Mouse (Mus musculus) olfactory bulb, adult 2 months (tissue): Measurements from ENCODE around the gene Slc7a14. TPM values are rescaled to one million over a fixed set of nuclear protein-coding genes. Genes with fewer than 3 reads are reported as not detected.

Experiments used
- H3K27ac ChIP-seq: fragments of 200-500 bp; 2 replicates; pipeline ENCODE4 v1.5.1; 2012; ENCODE audit warnings: low read depth, low read length; ENCODE audit not compliant: insufficient read depth
- H3K4me1 ChIP-seq: fragments of 200-500 bp; 2 replicates; pipeline ENCODE4 v1.6.1; 2012; ENCODE audit warnings: low read length; ENCODE audit not compliant: control insufficient read depth, insufficient read depth
- H3K4me3 ChIP-seq: fragments of 200-500 bp; 2 replicates; pipeline ENCODE4 v1.5.1; 2012; ENCODE audit warnings: mild to moderate bottlenecking, low read depth, low read length, moderate library complexity; ENCODE audit not compliant: insufficient read depth
- CTCF ChIP-seq: fragments of 200-500 bp; IDR thresholded peaks from 2 replicates; pipeline ENCODE4 v1.5.1; 2012; ENCODE audit warnings: low read depth, mild to moderate bottlenecking, low read length, moderate library complexity; ENCODE audit not compliant: insufficient read depth
- POLR2A ChIP-seq: fragments of 200-500 bp; IDR thresholded peaks from 2 replicates; pipeline ENCODE4 v1.6.1; 2012; ENCODE audit warnings: mild to moderate bottlenecking, low read depth, low read length, moderate library complexity; ENCODE audit not compliant: insufficient read depth
- WGBS: fragments of 180-500 bp; shearing (Covaris S2); methylation state at CpG from one replicate; pipeline ENCODE4 v1.1.7; 2018; 5-methylcytosine and 5-hydroxymethylcytosine counted together
- polyA plus RNA-seq: library from polyadenylated mRNA; stranded (reverse); fragments of >200 nt; gene quantifications from 2 replicates; pipeline ENCODE4 v1.2.4, GENCODE M21; 2012; ENCODE audit warnings: low replicate concordance; ENCODE audit not compliant: missing spikeins, insufficient read depth, insufficient read length

Gene Slc7a14
- polyA plus RNA-seq, 1 experiment, result not detected

DNA sequence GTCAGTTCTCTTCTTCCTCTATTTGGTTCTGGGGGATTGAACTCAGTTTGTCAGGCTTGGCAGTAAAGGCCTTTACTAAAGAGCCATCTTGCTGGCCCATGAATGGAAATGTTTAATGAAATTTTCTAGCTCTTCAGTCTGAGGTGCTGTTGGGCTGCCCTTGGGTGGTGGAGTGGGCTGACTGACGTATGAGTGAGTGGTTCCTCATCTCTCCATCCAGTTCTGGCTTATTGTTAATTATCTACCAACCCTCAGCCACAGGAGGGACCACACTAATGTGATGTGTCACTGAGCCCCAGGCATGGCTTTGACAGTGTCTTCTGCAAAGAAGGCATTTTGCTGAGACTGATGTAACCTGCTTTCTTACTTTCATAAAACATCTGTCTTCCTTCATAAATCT lies 66.7 kb downstream of the Slc7a14 start:
- no peak overlapping the region for H3K27ac ChIP-seq
- WGBS, result 90% methylated on average over 1 of the region's 1 CpGs

DNA sequence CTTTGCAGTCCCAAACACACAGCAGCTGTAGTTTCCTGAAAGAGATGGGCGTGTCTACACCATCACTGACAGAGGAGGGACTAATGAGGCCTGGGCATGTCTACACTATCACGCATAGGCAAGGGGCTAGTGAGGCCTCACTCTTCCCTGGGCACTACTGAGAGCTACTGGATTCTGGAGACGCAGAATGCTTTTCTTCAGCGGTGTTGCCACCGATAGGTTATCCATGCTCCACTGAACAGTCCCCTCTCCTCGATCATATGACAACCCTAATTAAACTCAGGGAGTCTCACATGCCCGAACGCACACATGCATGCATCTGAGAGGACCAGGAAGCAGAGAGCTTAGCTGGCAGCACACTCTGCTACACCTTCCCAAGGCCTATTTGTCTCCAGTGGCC lies 69.3 kb downstream of the Slc7a14 start:
- WGBS, result 78% methylated on average over 8 of the region's 8 CpGs
- Histone ChIP-seq H3K27ac (no peak overlapping the region), H3K4me3 (no peak overlapping the region), H3K4me1 (no peaks in the 10 kb centered on the region)
- TF ChIP-seq POLR2A (no peak), CTCF (no peak)

More for the DNA sequence above, 66.7 kb downstream of the Slc7a14 start:
- Histone ChIP-seq H3K4me3 (no peak overlapping the region), H3K4me1 (no peaks in the 10 kb centered on the region)
- no peak for TF ChIP-seq CTCF
- TF ChIP-seq POLR2A, result no peak

DNA sequence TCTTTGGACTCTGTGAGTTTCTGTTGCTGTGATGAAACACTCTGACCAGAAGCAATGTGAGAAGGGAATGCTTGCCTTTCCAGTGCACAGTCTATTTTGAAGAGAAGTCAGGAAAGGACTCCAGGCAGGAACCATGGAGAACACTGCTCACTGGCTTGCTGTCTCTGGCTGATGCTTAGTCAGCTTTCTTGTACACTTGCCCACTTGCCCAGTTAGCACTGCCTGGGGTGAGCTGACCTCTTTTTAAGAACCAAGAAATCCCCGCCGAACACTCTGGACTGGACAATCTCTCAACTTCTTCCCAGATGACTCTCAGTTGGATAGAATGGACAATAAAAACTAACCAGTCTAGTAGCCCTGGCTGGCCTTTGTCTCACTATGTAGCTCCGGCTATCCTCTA lies 70.5 kb downstream of the Slc7a14 start:
- no peak overlapping the region for H3K27ac ChIP-seq
- TF ChIP-seq CTCF (no peak), POLR2A (no peak)
- WGBS, result 86% methylated on average over 3 of the region's 3 CpGs
- H3K4me3 ChIP-seq, result no peak overlapping the region
- no peaks in the 10 kb centered on the region for H3K4me1 ChIP-seq

DNA sequence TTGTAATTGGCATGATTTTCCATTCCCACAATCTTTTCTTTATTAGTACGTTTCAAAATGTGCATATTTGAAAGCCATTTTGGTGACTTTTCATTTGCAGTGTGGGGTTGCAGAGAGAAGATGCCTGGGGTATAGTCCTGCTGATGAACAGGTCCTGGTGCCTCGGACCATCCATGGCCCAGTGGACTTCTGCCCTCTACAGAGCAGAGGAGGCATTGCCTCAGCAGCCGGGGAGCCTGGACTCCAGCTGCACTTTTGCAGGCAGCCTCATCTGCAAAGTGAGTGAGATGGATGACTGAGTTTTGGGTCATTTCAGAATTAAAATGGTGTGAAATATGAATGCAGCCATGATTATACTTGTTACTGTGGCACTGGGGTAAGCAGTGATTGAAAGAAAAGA lies 72.2 kb downstream of the Slc7a14 start:
- Histone ChIP-seq H3K4me1 (no peaks in the 10 kb centered on the region), H3K4me3 (no peak overlapping the region), H3K27ac (no peak overlapping the region)
- WGBS, result 62% methylated on average over 3 of the region's 3 CpGs
- TF ChIP-seq POLR2A, result no peak
- TF ChIP-seq CTCF, result no peak

DNA sequence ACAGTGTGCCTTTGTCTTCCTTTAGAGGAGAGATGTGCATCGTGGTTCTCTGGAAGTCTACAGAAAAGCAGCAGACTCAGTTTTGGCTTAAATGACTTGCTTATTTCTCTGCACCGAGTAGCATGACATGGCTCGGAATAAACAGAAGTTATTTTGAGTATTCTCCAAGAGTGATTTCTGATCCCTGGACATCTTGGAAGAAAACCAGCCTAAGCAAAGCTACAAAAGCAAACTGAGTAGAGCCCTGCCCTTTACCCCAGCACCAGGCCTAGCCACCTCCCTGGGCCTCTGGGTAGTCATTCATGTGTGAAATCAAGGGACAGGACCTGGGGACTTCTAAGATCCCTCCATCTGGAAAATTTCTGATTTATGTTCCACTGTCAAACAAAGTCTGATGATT lies 74.0 kb downstream of the Slc7a14 start:
- 73% methylated on average over 3 of the region's 3 CpGs for WGBS
- TF ChIP-seq CTCF, result no peak
- TF ChIP-seq POLR2A, result no peak
- Histone ChIP-seq H3K4me3 (no peak overlapping the region), H3K27ac (no peak overlapping the region), H3K4me1 (no peaks in the 10 kb centered on the region)

DNA sequence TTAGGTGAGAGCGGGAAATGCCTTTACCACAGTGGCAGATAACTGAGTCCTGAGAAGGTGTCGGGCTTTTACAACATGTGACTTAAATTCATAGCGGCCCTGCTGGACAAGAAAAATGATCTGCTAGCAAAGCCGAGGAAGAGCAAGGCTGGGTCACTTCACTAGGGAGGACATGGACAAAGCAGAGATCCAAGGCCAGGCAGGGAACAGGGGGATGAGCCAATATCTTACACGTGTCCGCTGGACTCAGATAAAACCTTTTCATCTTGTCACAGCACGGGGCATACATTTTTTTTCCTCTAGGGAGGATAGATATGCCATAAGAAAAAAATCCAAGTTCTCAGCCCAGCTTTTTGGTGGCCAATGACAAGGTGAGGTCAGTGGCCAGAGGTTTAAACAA lies 75.8 kb downstream of the Slc7a14 start:
- TF ChIP-seq POLR2A (no peak), CTCF (no peak)
- WGBS, result 91% methylated on average over 7 of the region's 7 CpGs
- no peak overlapping the region for H3K27ac ChIP-seq
- no peaks in the 10 kb centered on the region for H3K4me1 ChIP-seq
- H3K4me3 ChIP-seq, result no peak overlapping the region

DNA sequence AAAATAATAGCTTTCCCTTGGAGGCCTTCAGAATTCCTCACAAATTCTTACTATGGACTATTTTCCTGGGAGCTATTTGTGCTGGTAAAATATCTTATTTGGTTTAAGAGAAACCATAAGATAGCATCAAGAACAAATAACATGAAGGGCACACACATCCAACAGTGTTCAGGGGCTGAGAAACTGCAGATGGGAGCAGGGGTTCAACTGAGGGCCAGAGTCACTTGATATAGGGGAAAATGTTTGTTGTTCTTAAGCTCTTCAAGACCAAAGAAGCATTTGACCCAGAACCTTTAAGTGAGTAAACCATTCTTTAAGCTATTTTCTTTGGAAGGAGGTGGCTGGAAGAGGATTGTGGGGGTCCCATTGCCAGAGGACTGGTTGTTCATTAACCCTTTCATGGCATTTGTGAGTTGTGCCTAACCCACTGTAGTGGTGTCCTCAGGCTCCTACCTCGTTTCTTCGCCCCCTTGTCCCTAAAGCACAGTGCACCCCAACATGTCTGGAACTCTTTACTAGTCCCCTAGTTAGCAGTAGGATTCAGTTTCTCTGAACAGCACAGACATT lies 76.3 kb downstream of the Slc7a14 start:
- TF ChIP-seq POLR2A (no peak), CTCF (no peak)
- WGBS, result 98% methylated on average over 2 of the region's 2 CpGs

DNA sequence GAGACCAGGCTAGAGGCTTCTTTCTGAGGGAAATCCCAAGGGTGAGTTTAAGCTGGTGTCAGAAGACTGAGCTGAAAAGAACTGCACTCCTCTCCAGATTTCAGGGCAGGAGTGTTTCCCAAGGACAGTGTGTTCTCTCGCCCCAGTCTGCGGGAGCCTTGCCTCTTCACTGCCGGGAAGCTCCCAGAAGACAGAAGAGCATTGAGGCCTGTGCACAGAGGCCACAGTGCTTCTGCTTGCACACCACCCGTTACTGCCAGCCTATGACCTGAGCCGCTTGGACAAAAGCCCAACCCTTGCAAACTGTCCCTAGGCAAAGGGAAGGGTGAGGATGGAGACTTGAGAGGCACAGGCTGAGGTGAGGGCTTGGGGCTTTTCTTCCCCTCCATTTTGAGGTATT lies 80.9 kb downstream of the Slc7a14 start:
- TF ChIP-seq POLR2A, result no peak
- no peak for TF ChIP-seq CTCF

More for the DNA sequence above, 76.3 kb downstream of the Slc7a14 start:
- no peak overlapping the region for H3K27ac ChIP-seq
- H3K4me1 ChIP-seq, result no peaks in the 10 kb centered on the region
- H3K4me3 ChIP-seq, result no peak overlapping the region

DNA sequence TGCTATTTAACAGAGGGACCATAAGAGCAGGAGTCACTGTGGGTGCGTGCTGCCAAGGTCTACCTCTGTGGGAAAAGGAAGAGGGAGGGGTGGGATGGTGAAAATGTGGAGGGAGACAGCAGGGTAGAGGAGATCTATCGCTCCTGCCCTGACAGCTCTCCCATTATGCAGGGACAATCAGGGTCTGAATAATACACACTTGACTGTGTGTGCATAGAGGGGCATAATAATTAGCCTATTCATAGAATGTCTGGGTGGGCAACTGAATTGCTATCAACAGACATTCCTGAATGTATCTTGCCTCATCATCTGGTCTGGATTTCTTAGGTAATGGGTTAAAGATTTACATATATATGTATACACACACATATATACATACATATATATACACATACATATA lies 81.7 kb downstream of the Slc7a14 start:
- Histone ChIP-seq H3K27ac (no peak overlapping the region), H3K4me1 (no peaks in the 10 kb centered on the region), H3K4me3 (no peak overlapping the region)
- 74% methylated on average over 2 of the region's 2 CpGs for whole genome bisulfite sequencing
- TF ChIP-seq CTCF, result no peak
- no peak for TF ChIP-seq POLR2A

More for the DNA sequence above, 80.9 kb downstream of the Slc7a14 start:
- H3K4me3 ChIP-seq, result no peak overlapping the region
- H3K27ac ChIP-seq, result no peak overlapping the region
- H3K4me1 ChIP-seq, result no peaks in the 10 kb centered on the region
- WGBS, result 80% methylated on average over 5 of the region's 5 CpGs

DNA sequence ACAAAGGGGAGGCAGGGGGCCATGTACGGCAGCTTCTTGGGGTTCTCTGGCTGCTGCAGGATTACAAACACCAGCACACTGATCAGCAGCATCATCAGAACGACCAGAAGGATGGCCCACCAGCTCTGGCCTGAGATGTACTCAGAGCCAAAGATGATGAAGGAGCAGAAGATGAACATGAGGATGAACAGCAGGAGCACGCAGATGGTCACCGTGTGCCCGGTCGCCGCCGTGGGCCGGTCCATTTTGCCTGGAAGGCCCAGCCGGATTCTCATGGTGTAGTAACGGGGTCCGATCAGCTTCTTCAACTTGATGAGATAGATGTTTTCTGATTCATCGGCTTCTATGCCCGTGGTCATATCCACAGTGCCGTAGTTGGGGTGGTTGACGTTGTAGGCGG lies 86.6 kb downstream of the Slc7a14 start:
- TF ChIP-seq POLR2A (no peak), CTCF (no peak)
- WGBS, result 95% methylated on average over 17 of the region's 17 CpGs
- no peaks in the 10 kb centered on the region for H3K4me1 ChIP-seq
- H3K27ac ChIP-seq, result no peak overlapping the region
- H3K4me3 ChIP-seq, result no peak overlapping the region
